Mouse (Mus musculus) limb, embryonic 15.5 days (tissue): ENCODE results near the gene H2-M10.3. TPM values are rescaled to one million over a fixed set of nuclear protein-coding genes. Genes with fewer than 3 reads are reported as not detected.
"Not testable (repeated sequence)": the region's sequence is repeated elsewhere in the genome, so short reads cannot be mapped to it uniquely, and the experiment has no call there.

Experiments used
- ATAC-seq: fragments of 200-750 bp; cut with Nextera tagmentation; 2 replicates; pipeline ENCODE4 v1.8.0; 2017; ENCODE audit warnings: low read depth, moderate TSS enrichment; ENCODE audit not compliant: insufficient number of reproducible peaks, low FRiP score, low TSS enrichment
- H3K27ac ChIP-seq: fragments of 300-500 bp; sonication (generic); 2 replicates; pipeline ENCODE4 v1.5.1; 2015; ENCODE audit warnings: moderate library complexity, mild to moderate bottlenecking, inconsistent platforms
- H3K27me3 ChIP-seq: fragments of 300-500 bp; sonication (generic); 2 replicates; pipeline ENCODE4 v1.6.1; 2015; ENCODE audit warnings: inconsistent platforms
- H3K36me3 ChIP-seq: fragments of 300-500 bp; sonication (generic); 2 replicates; pipeline ENCODE4 v1.6.1; 2015; ENCODE audit warnings: inconsistent platforms
- H3K4me1 ChIP-seq: fragments of 300-500 bp; sonication (generic); 2 replicates; pipeline ENCODE4 v1.6.1; 2015; ENCODE audit warnings: inconsistent platforms
- H3K4me2 ChIP-seq: fragments of 300-500 bp; sonication (generic); 2 replicates; pipeline ENCODE4 v1.6.1; 2015; ENCODE audit warnings: mild to moderate bottlenecking, inconsistent platforms
- H3K4me3 ChIP-seq: fragments of 300-500 bp; sonication (generic); 2 replicates; pipeline ENCODE4 v1.5.1; 2015; ENCODE audit warnings: mild to moderate bottlenecking, inconsistent platforms
- H3K9ac ChIP-seq: fragments of 300-500 bp; sonication (generic); 2 replicates; pipeline ENCODE4 v1.6.1; 2015; ENCODE audit warnings: inconsistent platforms
- H3K9me3 ChIP-seq: fragments of 300-500 bp; sonication (generic); 2 replicates; pipeline ENCODE4 v1.6.1; 2016; ENCODE audit warnings: inconsistent platforms
- WGBS: fragments of 180-500 bp; shearing (Covaris S2); methylation state at CpG from one replicate; pipeline ENCODE4 v1.1.7; 2015; 5-methylcytosine and 5-hydroxymethylcytosine counted together
- polyA plus RNA-seq: library from polyadenylated mRNA; unstranded; fragments of >200 nt; fragmentation: Nextera tagmentation; extraction: Ambion mirVana; gene quantifications from 2 replicates; pipeline ENCODE4 v1.2.1, GENCODE M21; 2015

The H2-M10.3 gene
- not detected in 2 replicates for polyA plus RNA-seq

DNA sequence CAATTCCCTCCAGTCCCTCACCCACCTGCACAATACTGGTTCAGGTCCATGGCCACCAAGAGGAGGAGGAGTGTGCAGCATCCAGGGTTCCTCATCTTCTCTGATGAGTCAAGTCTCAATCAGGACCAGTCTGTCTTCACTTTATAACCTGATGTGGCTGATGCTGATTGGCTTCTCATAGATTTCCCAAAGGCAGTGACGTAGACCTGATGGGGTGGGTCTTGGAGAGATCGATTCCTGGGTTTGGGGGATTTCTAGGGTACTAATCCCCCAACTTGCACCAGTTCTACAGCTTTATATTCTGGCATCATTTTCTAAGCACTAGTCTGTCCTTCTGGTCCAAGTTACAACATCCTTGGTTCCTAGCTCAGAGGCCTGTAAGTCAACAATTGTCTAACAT is at the start of gene H2-M10.3:
Gene H2-M10.3 (minus strand): TSS at position 101 of the 400 bp plus-strand sequence.
- 87% methylated on average over 2 of the region's 2 CpGs for WGBS

DNA sequence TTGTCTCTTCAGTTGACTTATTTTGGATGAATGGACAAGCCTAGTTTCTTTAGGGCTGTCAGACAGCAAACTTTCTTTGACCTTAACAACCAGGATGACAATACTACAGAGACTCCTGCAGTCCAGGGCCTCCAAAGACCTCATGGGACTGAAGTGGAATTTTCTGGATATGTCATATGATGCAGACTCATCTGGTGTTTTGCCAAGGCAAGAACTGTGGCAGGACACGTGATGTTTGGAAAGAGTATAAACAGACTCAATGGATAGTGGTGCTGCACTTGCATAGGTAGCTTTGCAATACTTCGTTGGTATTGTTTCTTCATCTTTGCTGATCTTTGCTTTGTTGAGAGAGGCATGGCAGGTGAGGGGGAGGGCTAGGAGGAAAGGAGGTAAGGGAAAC is 49.2 kb upstream of the H2-M10.3 start:
- no peaks in the 10 kb centered on the region for H3K9me3 ChIP-seq
- no peak overlapping the region for H3K4me2 ChIP-seq
- H3K4me3 ChIP-seq, result no peak overlapping the region
- H3K9ac ChIP-seq, result no peak overlapping the region
- no peak overlapping the region for H3K27ac ChIP-seq
- H3K27me3 ChIP-seq, result no peaks in the 10 kb centered on the region
- H3K36me3 ChIP-seq, result no peaks in the 10 kb centered on the region
- ATAC-seq, result no peak
- H3K4me1 ChIP-seq, result no peaks in the 10 kb centered on the region
- whole genome bisulfite sequencing, result 48% methylated on average over 2 of the region's 2 CpGs

More for the DNA sequence above, at the start of gene H2-M10.3:
- not testable (repeated sequence) for H3K4me1 ChIP-seq, H3K4me2 ChIP-seq, H3K9me3 ChIP-seq, H3K27me3 ChIP-seq, H3K36me3 ChIP-seq, ATAC-seq, H3K27ac ChIP-seq, H3K9ac ChIP-seq, H3K4me3 ChIP-seq

DNA sequence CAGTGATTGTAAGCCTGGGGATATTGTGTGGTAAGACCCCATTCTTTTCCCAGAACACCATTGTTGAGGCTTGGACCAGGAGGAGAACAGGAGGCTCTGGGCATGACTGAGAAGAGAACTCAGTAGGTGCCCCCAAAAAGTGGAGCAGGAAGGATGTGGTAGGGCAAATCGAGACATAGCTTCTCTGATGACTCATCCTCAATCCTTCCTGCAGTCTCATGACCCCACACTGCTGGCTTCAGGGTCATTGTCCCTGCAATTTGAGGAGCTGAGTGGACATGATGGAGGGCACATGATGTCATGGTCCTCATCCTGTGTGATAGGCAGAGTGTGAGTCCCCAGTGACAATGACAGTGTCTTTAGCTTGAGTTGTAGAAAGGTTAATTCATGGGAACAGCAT is 47.2 kb upstream of the H2-M10.3 start:
- no peak for ATAC-seq
- H3K27ac ChIP-seq, result no peak overlapping the region
- H3K27me3 ChIP-seq, result no peaks in the 10 kb centered on the region
- no peaks in the 10 kb centered on the region for H3K36me3 ChIP-seq
- no peak overlapping the region for H3K4me3 ChIP-seq
- H3K4me1 ChIP-seq, result no peaks in the 10 kb centered on the region
- H3K9ac ChIP-seq, result no peak overlapping the region
- no peak overlapping the region for H3K4me2 ChIP-seq
- H3K9me3 ChIP-seq, result no peaks in the 10 kb centered on the region
- 46% methylated on average over 1 of the region's 1 CpGs for whole genome bisulfite sequencing

DNA sequence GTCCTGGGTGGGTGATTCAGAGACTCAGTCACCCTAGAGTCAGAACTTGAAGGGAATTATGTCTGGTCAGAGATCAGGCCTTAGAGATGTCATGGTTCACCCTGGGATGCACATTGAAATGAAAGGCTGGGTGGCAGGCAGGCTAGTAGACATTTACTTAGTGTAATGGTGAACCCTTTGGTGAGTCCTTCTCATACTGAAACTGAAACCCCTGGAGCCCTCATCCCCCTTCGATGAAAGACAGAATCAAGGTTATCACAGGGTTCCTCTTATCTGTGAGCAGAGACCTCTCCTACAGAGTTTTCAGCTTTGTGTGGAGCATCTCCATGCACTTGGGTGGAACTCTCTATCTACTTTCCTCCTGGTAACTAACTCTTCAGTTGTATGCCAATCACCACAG is 46.1 kb upstream of the H2-M10.3 start:
- no peak overlapping the region for H3K4me2 ChIP-seq
- 69% methylated on average over 1 of the region's 1 CpGs for WGBS
- H3K4me3 ChIP-seq, result no peak overlapping the region
- H3K9me3 ChIP-seq, result no peaks in the 10 kb centered on the region
- H3K4me1 ChIP-seq, result no peaks in the 10 kb centered on the region
- no peak overlapping the region for H3K9ac ChIP-seq
- H3K27ac ChIP-seq, result no peak overlapping the region
- H3K36me3 ChIP-seq, result no peaks in the 10 kb centered on the region
- no peaks in the 10 kb centered on the region for H3K27me3 ChIP-seq
- no peak for ATAC-seq

DNA sequence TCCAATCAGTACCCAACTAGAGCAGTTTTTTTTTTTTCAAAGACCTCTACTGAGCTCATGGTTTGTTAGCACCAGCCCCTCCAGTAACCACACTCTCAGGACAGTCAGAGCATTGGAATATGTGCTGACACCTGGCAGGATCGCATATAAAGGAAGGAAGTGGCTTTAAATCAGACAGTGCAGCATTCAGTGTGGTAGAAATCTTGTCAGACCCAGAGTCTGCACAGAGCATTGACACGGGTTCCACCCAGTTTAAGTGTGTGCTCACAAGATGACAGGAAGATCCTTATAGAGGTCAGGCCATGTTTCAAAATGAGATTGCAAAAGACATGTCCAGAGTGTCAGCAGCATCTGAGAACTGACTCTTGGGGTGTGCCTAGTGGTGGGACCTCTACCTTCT is 21.7 kb upstream of the H2-M10.3 start:
- ATAC-seq, result no peak
- H3K36me3 ChIP-seq, result no peaks in the 10 kb centered on the region
- no peak overlapping the region for H3K4me3 ChIP-seq
- H3K27me3 ChIP-seq, result no peaks in the 10 kb centered on the region
- no peak overlapping the region for H3K27ac ChIP-seq
- 80% methylated on average over 2 of the region's 2 CpGs for WGBS
- no peak overlapping the region for H3K4me2 ChIP-seq
- no peaks in the 10 kb centered on the region for H3K4me1 ChIP-seq
- no peaks in the 10 kb centered on the region for H3K9me3 ChIP-seq
- H3K9ac ChIP-seq, result no peak overlapping the region

DNA sequence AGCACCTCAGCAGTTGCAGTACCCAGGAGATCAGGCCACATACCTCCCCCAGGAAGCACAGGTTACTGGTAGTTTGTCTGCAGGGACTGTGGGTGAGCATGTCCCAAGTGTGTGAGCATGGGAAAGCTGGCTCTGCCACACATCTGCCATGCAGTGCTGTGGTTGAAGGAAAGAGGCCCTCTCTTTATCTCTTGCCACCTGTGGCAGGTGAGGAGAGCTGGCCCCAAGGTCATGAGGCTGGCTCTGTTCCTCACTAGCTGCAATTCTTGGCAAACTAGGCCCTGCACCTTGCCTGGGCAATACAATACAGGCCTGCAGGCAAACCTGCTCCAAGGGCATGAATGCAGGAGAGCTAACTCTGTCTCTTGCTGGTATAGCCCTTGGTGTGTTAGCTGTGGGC is 5.8 kb downstream of the H2-M10.3 start:
- H3K9ac ChIP-seq, H3K4me3 ChIP-seq, H3K4me2 ChIP-seq, H3K27me3 ChIP-seq, H3K27ac ChIP-seq, H3K9me3 ChIP-seq, ATAC-seq, H3K36me3 ChIP-seq, H3K4me1 ChIP-seq: not testable (repeated sequence)

DNA sequence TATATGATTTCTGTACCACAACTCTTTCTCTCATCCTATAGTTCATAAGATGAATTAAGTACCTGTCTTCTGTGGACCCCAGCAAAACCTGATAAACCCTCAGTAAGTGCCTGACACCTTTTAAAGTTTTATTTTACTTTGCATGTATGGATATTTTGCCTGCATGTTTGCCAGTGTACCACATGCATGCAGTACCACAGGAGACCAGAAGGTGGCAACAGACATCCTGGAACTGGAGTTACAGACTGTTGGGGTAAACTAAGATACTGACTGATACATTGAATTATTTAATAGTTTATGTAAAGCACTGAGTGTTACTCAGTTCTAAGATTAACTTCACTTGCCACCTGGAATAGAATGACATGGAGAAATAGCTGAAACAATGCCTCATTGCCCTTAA is 10.7 kb downstream of the H2-M10.3 start:
- H3K27ac ChIP-seq, H3K9me3 ChIP-seq, H3K27me3 ChIP-seq, ATAC-seq, H3K4me1 ChIP-seq, H3K4me3 ChIP-seq, H3K9ac ChIP-seq, H3K4me2 ChIP-seq, H3K36me3 ChIP-seq: not testable (repeated sequence)

DNA sequence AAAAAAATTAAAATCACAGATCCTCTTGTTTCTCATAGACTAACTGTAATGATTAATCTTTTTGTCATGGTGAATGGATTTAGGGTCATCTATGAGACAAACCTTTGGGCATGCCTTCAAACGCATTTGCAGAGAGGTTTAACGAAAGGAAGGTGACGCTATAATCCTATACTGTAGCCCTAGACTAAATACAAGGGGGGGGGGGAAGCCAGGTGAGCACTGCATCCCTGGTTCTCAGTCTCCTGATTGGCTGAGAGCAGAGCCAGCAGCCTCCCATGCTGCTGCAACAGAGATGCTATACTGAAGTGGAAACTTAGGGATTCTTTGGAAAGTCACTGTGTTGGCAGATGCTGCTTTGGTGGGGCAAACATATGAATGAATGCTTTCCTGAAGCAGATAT is 12.5 kb downstream of the H2-M10.3 start:
- no peak overlapping the region for H3K27ac ChIP-seq
- H3K27me3 ChIP-seq, result no peaks in the 10 kb centered on the region
- no peaks in the 10 kb centered on the region for H3K9me3 ChIP-seq
- H3K4me3 ChIP-seq, result no peak overlapping the region
- H3K9ac ChIP-seq, result no peak overlapping the region
- no peak for ATAC-seq
- no peaks in the 10 kb centered on the region for H3K36me3 ChIP-seq
- no peak overlapping the region for H3K4me2 ChIP-seq
- WGBS, result 36% methylated on average over 3 of the region's 3 CpGs
- no peaks in the 10 kb centered on the region for H3K4me1 ChIP-seq

DNA sequence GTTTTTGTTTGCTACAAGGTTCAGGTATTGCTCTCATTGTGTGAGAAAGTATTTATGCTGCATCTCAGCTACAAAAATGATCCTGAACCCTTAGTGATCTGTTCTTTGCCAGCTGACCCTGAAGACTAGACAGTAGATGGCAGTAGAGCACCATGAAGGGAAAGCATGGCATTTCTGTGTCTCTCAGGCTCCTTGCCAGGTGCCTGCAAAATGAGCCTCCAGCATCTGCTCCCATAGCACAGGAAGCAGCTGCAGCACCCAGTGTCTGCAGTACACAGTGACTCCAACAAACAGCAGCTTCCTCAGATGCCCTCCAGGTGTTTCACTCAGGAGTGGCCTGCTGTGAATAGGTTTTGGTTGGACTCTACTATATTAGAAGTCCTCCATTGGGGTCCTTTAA is 12.9 kb downstream of the H2-M10.3 start:
- H3K27ac ChIP-seq, H3K4me2 ChIP-seq, H3K9me3 ChIP-seq, H3K4me1 ChIP-seq, H3K36me3 ChIP-seq, H3K9ac ChIP-seq, H3K27me3 ChIP-seq, H3K4me3 ChIP-seq, ATAC-seq: not testable (repeated sequence)

DNA sequence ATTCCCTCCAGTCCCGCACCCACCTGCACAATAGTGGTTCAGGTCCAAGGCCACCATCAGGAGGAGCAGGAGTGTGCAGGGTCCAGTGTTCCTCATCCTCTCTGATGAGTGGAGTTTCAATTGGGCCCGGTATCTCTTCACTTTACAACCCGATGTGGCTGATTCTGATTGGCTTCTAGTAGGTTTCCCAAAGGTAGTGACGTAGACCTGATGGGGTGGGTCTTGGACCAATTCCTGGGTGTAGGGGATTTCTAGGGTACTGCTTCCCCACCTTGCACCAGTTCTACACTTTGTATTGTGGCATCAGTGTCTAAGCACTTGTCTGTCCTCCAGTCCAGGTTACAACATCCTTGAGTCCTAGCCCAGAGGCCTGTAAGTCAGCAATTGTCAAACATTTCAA is 42.2 kb downstream of the H2-M10.3 start, which contains the start of gene H2-M10.1:
Gene H2-M10.1 (minus strand): TSS at position 101 of the 400 bp plus-strand sequence.
- no peak within 1 kb of the TSS for H3K9ac ChIP-seq
- WGBS, result 89% methylated on average over 4 of the region's 4 CpGs
- H3K27me3 ChIP-seq, result no peaks in the 10 kb centered on the region
- no peak within 1 kb of the TSS for H3K4me2 ChIP-seq
- H3K4me3 ChIP-seq, result no peak within 1 kb of the TSS
- H3K36me3 ChIP-seq, result no peaks in the 10 kb centered on the region
- no peak within 1 kb of the TSS for H3K27ac ChIP-seq
- H3K9me3 ChIP-seq, result no peaks in the 10 kb centered on the region
- ATAC-seq, result no peak
- H3K4me1 ChIP-seq, result no peaks in the 10 kb centered on the region

DNA sequence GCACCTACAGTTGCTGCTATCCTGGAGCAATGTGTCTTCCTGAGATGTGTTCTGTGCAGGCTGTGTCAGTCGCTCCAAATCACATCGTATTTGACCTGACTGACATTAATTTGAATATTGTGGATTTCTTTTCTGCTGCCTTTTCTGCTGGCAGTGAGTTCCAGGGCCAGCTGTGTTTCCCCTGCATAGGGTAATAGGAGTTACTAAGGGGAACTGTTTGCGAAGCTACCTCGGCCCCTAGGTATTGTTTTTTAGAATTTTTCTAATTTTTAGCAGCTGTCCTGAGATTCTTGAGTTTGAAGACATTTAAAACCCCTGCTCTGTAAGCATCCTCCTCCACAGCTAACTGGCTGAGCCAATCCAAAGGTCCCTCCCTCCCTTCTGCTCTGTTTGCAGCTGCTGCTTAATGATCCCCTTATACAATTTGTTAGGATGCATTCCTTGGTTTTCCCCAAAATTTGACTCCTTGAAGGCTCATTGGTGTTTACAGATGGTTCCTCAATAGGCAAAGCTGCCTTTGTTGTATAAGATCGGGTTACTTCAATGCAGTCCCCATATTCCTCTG is 52.4 kb downstream of the H2-M10.3 start:
- Histone ChIP-seq H3K27ac (no peak overlapping the region), H3K36me3 (no peaks in the 10 kb centered on the region), H3K4me1 (no peaks in the 10 kb centered on the region), H3K9ac (no peak overlapping the region), H3K9me3 (no peaks in the 10 kb centered on the region), H3K4me2 (peak overlapping the region; percentile 50), H3K4me3 (peak overlapping the region; percentile 41), H3K27me3 (no peaks in the 10 kb centered on the region)
- no peak for ATAC-seq
- 18% methylated on average over 5 of the region's 5 CpGs for WGBS

DNA sequence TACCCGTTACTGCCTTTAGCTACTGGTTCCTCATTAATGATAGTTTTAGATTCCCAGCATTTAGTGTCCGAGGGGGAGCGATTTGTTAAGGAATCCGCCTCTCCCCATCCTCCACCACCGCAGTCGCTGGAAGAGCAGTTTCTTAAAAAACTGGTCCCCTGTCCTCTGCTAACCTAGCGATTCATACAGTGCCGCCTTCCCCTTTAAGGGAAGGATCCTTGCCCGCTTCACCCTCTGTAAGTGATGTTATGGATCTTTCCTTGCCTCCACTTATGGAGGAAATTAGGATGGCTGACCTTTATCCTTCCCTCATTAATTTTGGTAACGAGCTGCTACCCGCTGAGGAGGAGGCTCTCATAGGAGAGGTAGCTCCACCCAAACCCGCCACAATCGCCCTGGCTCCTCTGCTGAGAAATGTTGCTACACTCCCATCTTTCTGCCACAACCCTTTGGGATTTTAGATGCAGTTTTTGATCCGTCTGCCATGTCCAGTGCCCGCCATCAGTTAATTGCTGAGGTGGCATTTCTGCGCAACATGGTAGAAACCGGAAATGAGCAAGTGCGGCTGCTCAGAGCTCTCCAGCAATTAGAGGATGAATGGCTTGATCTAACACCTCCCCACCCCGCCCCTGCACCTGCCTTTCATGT is 53.1 kb downstream of the H2-M10.3 start:
- H3K9me3 ChIP-seq, result no peaks in the 10 kb centered on the region
- H3K9ac ChIP-seq, result peak overlapping the region; percentile 4; the same call in 1 of the 2 replicates
- peak overlapping the region; percentile 41 for H3K4me3 ChIP-seq
- H3K36me3 ChIP-seq, result no peaks in the 10 kb centered on the region
- H3K27ac ChIP-seq, result no peak overlapping the region
- no peaks in the 10 kb centered on the region for H3K27me3 ChIP-seq
- H3K4me2 ChIP-seq, result peak overlapping the region; percentile 50
- H3K4me1 ChIP-seq, result no peaks in the 10 kb centered on the region
- no peak for ATAC-seq
- under 1% methylated on average over 19 of the region's 19 CpGs for WGBS
